Mouse (Mus musculus): ENCODE data around the gene Evx1.

The Evx1 gene

DNA sequence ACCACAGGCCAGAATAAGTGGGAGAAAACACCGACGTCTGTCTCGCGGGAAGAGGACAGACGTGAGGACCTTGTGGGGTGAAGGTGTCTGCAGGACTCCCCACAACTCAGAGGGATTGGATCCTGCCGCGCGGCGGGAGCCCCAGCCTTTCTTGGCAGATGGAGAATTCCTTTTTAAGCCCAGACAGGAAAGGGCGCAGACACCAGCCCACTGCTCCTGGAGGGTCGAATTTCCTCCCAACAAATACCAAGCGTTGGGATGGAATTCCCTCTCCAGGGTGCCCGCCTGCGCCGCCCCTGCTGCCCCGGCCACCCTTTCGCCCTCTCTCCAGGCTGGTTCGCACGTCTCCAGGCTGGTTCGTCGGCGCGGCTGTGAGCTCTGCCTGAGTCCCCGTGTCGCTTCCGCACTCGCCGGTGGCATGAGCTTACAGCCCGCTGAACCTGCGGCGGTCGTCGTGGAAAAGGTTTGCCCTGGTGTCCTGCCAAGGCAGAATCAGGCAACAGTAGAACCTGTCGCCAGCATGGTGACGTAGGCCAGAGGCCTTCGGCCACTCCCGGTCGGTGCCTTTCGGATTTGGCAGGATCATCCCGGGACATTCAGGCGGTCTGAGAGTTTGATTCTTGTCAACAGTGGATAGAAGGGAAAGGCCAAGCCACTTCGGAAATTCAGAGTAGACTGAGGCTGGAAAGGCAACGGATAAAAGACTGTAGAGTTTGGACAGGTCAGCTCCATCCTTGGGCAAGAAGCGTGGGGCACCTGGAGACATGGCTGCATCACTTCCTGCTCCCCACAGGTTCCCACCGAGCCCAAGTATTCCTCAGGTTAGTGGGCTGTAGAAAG lies 22.1 kb upstream of the Evx1 start:
- no peak for DNase-seq (ENCODE audit: low spot score)

DNA sequence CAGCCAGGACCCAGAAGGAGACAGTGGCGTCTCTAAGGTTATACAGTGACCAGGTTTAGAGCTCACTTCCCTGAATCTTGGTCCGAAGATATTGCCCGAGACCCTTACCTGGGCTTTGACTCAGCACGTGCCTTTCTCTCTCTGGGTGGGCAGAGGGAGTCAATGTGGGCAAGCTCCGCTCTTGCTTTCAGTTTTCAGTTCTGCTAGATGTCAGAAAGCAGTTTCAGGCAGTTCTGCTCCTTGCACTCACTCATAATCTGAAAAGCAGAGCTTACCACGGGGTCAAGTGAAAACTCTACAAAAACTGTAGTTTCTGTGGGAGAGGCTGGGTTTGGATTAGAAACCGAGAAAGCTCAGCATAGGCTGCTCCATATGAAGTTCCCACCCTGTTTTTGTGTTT lies 21.0 kb upstream of the Evx1 start:
- DNase-seq (ENCODE audit: low spot score), result no peak

DNA sequence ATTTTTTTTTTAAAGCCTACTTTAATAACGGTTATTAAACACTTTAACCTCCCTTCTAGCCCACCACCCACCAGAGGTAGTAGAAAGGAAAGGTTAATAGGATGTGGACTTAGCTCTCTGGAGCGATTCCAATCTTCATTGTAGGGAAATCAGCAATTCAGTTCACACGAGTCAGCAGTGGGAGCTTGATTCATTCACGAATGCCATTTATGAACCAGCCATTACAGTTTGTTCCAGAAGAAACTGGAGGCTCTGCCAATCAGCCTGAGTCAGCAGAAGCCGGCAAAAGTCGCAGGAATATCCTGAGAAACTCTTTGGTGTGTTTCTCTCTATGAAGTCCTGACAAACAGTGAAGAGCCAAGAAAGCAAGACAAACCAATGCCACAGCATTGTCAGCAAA lies 18.7 kb upstream of the Evx1 start:
- DNase-seq (ENCODE audit: low spot score), result no peak

DNA sequence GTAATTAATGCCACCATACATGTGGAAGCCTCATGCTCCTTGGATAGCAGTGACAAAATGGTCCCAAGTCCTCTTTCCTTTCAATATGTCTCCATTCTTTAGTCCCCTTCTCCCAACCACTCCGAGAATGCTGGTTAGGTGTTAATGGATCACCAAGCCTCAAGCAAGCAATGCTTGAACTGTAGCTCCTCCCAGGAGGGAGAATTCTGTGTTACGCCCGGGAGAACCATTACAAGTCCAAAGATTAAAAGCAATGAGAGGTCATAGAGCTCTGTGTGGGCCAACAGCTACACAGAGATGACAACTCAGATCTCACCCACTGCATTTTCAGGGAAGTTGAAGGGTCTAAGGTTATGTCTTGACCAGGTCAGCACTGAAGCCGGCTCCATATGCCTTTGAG lies 14.8 kb upstream of the Evx1 start:
- DNase-seq (ENCODE audit: low spot score), result no peak

DNA sequence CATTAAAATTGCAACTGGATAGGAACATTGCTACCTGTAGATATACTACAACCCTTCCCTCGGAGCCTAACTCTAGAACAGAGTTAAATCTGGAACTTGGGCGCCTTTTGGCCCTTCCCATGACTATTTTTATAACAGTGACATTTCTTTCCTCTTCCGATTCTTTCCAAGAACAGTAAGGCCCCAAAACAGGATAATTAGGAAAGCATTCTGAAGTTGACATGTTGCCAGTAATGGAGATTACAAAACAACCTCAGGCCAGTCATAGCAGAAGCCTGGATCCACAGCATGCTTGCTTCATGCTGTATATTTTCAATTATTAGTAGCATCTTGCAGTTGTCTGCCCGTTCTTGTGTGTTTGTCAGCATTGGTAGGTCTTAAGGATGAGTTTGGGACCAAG lies 12.5 kb upstream of the Evx1 start:
- no peak for DNase-seq (ENCODE audit: low spot score)

DNA sequence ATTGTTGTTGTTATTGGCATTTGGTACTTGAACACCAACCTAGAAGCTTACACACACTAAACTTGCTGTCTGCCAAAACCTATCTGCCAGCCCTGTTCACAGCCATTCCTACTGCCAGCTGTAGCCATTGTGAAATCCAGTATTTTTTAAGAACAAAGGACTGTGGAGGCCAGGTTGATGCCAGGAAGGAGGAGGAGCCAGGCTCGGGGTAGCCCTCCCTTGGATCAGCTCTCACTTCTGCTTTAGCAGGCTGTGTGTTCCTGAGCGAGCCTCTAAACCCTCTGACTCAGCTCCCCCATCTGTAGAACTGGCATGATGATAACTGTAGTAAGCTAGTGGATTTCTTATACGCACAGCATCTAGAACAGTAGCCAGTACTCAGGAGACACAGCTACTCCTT lies 9.9 kb upstream of the Evx1 start:
- DNase-seq (ENCODE audit: low spot score), result no peak

DNA sequence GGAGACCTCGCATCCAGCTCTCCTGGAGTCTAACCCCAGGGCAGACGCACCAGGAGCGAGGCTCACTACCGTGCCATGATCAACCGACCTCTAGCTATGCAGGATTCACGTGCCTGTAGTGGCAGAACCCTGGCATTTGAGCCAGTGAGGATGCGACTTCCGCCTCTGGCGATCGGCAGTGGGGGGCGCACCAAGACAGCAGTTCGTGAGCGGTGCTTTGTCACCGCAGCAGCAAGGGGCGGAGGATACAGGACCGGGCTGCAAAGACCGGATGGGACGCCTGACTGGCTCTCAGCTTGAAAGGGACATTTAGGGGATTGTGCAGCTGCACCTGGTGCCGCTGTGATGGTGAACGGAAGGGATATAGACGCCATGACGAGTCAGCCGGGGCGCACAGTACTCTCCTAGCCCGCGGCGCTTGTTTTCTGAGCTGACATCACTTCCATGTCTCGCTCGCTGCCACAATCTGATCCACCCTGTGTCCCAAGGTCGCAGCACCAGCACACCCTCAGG lies 7.4 kb upstream of the Evx1 start:
- no peak for DNase-seq (ENCODE audit: low spot score)

DNA sequence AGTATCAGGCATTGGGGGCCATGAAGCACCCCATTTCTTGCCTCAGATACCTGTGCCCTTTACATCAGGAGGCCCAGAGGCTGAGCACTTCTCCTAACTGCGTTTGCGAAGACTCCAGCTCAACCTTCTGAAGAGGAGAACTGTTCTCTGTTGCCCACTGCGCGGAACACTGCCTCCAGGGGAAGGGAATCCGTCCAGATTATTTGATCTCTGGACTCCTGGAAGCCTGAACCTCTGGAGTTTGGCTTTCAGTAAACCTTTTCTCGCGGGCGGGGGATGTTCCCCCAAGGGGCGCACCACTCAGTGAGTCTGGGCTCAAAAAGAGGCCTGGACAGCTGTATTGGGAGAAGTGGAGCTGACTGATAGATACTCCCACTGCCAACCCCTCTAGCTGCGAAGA lies 3.5 kb upstream of the Evx1 start:
- DNase-seq (ENCODE audit: low spot score), result no peak

DNA sequence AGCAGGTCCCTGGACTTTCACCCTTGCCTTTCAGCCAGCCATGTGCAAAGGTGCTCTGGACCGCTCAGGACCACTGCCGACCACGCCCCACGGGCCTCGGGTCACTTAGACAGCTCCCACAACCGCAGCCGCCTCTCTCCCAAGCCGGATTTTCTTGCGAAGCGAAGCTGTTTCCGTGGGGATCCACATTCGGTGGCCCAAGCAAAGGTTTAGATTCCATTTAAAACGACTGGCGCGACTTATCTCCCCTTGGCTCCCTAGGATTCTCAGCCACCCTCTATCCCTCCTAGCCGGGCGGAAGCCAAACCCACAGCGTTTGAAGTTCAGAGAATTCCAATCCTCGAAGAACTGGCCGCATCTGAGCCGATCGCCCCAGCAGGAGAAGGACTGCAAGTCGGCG lies 2.9 kb upstream of the Evx1 start:
- DNase-seq (ENCODE audit: low spot score), result no peak

DNA sequence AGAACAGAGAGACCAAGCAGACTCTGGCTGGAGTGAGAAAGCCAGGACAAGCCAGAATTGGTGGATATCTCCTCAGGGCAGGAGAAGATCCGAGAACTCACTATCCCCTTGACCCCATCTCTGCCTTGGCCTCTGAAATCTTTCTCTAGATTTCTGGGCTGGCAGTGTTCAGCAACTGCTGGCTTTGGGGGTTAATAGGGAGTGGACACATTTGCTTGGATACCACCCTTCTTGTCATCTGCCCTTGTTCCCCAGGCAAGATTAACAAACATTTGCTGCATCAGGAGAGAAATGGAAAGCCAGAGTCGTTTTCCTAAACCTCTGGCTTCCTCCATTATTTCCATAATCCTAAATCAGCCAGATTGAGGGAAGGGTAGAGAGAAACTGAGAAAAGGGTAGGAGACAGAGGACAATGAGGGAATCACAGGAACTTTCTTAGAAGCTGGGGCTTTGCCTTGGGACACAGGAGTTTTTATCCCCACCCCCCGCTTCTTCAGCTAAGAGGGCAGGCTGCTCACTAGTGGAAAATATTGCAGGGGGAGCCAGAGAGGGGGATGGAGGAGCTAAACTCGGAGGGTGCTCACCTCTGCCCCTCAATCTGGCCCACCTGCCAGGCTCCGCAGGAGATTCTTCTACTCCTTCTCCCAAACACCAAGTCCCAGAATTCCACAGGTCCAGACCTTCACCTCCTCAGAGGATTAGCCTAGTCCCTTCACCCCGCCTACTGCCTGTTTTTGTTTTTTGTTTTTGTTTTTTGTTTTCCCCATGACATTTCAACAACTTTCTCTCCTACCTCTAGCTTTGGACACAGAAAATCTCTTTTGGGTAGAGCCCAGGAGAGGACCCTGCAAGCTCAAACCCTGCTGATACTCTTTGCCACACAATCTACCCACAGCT lies 1.4 kb upstream of the Evx1 start:
- no peak for DNase-seq (ENCODE audit: low spot score)

DNA sequence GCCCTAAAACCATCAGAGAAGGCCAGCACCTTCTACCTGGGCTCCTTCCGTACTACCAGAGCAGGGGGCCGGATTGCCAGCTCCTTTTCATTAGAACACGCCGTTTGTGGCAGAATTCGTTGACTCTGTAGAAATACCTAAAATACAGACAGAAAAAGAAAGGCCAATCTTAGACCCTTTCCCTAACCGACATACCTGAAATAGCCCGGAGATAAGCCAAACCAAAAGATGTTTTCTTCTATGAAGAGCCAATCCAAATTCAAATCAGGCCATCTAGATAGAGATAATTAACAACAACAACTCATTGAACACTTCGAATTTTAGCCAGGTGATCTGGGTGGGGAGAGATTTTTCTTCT lies 761 bp upstream of the Evx1 start:
- no peak for DNase-seq (ENCODE audit: low spot score)

DNA sequence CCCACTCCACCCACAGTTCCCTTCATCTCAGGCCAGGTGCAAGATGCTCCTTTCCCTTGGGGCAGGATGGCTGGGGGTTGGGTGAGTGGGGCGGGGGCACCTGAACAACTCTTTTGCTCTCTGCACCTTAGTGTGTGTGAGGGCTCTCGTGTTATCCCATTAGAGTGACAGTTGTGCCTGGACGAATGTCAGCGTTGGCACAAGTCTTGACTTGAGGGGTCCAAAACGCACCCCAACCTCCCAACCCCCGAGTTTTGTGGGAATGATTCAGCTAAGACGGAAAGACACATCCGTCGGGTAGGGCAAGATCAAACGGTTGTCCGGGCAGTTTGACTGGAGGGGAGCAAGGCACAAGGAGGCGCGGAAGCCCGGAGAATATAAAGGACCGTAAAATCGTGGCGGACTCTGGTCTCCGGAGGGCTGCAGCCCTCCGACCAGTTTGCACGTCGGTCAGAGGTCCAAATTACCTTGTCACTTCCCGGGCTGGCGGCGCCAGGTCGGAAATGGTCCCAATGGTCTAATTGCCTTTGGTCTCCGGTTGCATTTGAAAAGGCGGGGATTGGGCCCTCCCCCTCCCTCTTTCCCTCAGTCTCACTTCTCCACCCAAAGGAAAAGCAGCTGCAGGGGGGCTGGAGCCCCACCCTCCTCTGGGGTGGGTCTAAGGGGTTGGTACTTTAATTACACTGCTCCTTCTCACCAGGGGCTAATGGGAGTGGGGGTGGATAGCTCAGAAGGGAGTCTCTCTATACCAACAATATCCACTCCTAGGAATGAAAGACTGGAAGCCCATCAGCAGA lies 1.2 kb downstream of the Evx1 start:
- no peak for DNase-seq (ENCODE audit: low spot score)

DNA sequence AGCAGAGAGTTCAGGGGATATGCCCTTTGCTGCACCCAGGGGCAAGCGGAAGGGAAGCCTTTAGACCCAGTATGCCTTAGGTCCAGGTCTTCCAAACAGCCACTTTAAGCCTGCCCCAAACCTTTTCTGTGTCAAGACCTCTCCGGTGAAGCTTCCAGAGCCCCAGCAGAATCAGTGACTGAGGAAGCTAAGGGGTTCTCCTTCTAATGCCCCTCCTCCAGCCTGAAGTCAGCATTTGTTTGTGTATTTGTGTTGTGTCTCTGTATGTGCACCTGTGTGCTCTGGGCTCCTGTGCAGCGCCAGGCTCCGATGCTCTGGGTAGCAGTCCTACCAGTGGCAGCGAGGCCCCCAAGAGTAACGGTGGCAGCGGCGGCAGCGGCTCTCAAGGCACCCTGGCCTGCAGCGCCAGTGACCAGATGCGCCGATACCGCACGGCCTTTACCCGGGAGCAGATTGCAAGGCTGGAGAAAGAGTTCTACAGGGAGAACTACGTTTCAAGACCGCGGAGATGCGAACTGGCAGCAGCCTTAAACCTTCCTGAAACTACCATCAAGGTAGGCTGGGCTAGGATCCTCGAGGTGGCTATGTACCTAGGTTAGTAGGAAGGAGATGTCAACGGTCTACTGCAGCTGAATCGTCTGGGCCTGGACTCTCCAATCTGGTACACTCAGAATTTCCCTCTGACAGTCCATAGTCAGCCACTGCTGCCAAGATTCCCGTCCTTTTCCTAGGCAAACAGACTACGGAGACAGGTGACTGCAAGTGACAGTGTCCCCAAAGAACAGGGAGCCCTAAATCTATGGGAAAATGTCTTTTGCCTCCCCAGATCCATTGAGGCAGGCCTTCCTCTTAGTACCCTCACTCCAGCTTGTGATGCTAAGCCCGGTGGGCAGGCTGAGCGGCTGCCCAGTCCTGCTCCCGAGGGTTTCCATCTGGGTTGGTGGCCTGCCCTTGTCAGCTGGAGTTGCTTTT lies 2.4 kb downstream of the Evx1 start:
- DNase-seq (ENCODE audit: low spot score), result no peak

DNA sequence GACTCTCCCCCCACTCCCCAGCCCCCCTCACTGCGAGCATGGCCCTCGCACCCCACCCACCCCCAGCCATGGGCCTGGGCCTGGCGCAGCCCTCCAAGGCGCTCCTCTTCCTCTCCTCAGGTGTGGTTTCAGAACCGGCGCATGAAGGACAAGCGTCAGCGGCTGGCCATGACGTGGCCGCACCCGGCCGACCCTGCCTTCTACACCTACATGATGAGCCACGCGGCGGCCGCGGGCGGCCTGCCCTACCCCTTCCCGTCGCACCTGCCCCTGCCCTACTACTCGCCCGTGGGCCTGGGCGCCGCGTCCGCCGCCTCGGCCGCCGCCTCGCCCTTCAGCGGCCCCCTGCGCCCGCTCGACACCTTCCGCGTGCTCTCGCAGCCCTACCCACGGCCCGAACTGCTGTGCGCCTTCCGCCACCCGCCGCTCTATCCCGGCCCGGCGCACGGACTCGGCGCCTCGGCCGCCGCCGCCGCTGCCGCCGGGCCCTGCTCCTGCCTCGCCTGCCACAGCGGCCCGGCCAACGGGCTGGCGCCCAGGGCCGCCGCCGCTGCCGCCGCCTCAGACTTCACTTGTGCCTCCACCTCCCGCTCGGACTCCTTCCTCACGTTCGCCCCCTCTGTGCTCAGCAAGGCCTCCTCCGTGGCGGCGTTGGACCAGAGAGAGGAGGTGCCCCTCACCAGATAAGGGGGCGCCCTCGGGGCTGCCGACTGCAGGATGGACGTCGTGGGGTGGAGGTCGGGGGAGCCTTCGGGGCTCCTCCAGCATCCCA lies 3.3 kb downstream of the Evx1 start:
- no peak for DNase-seq (ENCODE audit: low spot score)

DNA sequence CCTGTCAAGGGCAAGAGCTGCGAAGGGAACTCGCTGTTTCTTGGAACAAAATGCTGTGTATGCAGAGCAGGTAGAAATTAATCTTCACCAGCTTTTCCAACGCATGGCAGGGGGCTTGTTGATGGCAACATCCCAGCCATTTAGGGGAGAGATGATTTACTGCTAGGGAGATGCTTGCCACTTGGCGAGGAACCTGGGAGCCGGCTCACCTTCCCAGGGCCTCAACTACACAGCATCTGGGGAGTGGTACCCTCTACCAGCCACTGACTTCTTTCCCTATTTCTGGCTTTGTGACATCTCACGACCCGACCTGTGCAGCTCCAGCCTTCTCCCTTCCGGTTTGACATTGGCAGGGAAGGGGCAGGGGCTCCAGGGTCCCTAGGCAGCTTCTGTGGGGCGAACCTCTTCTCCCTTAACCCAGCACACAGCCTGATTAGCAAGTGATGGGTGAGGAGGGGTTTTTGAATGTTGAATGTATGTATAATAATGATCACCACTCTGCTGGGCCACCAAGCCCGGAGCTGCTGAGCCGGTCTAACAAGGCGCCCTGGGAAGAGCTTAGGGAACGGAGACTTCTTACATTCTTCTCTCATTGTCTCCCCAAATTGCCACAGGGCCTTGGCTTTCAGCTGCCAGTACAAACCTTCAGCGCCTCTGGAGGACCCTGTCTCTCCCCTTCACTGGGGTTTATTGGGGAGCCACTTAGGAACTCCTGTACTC lies 4.3 kb downstream of the Evx1 start:
- no peak for DNase-seq (ENCODE audit: low spot score)

DNA sequence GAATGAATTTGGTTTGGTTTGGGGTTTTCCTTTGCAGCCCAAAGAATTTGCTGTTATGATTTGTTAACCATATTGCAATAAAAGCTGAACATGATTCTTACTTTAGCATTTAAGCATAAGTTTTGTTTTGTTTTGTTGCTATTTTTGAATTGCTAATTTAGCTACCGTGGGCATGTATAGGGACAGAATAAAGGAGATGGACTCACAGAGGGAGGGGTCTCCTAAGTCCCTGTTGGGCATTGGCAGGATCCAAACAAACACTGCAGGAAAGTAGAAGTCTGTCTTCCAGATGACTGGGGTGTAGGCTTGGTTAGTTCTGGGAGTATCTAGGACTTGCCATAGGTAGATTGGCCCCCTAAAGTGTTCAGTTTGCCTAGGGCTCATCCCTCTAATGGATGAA lies 5.0 kb downstream of the Evx1 start:
- no peak for DNase-seq (ENCODE audit: low spot score)

DNA sequence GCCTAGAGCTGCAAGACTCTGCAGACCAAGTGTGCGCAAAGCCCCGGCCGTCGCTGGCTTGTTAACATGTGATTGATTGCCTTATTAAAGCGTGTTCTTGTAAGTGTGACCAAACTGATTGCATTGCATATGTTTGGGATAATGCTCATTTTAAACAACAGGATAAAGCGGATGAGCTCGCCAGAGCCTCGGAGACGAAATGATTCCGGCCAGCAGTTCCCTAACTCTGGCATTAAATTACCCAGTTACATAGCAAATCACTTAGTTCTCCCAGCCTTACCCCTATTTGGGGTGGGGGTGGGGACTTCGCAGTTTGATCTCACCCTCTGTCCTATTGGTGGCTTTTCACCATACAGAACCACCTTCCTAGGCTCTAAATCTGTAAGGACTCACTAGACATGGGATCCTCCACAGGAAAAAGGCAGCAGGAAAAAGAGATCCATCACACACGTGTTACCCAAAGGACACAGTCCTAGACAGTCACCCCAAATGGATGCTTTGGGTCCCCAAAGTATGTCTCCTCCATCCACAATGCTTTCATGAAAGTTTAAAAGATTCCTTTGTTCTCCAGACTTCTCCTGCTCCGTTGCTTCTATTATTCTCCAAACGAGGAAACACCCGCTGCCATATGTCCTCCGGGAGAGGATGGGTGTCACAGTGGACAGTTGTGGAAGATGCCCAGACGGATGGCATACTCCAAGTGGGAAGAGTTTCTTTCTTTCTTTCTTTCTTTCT lies 6.8 kb downstream of the Evx1 start:
- no peak for DNase-seq (ENCODE audit: low spot score)

DNA sequence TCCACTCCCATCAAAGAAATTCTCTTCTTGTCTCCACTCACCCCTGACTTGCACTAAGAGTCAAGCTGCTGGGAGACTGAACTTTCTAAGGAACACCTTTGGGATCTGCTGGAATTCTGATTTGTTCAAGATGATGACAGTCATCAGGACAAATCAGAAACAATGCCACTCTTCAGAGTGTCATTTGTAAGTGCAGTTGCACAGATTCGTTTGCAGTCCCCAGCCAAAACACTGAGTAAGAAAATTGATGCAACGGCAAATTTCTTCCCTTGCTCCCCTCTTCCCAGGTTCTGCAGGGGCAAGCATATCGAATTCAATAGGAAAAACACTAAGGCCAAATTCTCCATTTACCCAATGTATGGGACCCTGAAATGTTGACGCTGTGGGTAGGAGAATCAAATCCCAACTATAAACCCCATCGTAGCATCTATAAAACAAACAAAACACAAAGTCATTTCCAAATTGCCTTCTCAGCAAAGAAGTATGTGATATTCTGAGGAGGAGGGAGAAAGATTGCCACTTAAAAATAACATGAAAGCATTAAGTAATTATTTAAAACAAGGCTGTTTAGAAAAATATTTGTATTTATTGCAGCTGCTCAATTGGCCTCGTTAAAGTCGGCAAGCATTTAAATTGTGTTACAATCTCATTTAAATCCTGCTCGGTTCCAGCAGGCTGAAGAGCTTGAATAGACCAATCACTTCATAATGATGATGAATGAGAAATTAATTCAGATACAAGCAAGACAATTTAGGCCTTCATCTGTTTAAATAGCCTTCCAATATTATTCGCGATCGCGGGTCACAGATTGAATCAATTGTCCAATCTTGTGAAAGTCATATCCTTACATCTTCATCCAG lies 7.9 kb downstream of the Evx1 start:
- no peak for DNase-seq (ENCODE audit: low spot score)
